Mouse (Mus musculus): ENCODE results near the gene Fxr2. TPM values are rescaled to one million over a fixed set of nuclear protein-coding genes. Genes with fewer than 3 reads are reported as not detected.
"Not testable (repeated sequence)": the region's sequence is repeated elsewhere in the genome, so short reads cannot be mapped to it uniquely, and the experiment has no call there.

Fxr2 gene
- polyA plus RNA-seq, 1 experiment, result 9.7 TPM

DNA sequence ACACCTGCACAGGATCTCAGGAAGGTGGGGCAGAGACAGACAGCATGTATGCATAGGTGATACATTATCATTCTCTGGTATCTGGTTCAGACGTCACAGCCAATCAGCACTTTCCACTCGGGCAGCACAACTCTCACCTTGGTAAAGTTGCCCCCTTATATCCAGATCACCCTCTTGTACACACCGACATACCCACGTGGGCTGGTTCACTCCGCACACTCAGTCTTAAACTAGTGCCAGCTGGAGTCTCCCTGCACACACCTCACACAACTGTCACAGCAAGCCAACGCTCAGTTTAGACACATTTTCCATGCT is 62.2 kb downstream of the Fxr2 start:
- H3K27me3 ChIP-seq (ENCODE audit: control insufficient read depth), result peaks cover 16% of the 10 kb centered on the region
- peaks cover 32% of the 10 kb centered on the region for H3K4me1 ChIP-seq (ENCODE audit: control insufficient read depth)
- H3K36me3 ChIP-seq (ENCODE audit: control insufficient read depth), result no peaks in the 10 kb centered on the region; the same call in 1 of the 2 replicates
- H3K4me3 ChIP-seq (replicated peaks), result peak overlapping the region; percentile 46
- H3K9me3 ChIP-seq (ENCODE audit: control insufficient read depth, low read length), result peaks cover 3% of the 10 kb centered on the region; the same call in 1 of the 2 replicates
- no peak for TF ChIP-seq GATA1 (IDR thresholded peaks at IDR 0.05; ENCODE audit: low read length)
- TF ChIP-seq TAL1 (IDR thresholded peaks at IDR 0.05; ENCODE audit: low read length), result no peak

DNA sequence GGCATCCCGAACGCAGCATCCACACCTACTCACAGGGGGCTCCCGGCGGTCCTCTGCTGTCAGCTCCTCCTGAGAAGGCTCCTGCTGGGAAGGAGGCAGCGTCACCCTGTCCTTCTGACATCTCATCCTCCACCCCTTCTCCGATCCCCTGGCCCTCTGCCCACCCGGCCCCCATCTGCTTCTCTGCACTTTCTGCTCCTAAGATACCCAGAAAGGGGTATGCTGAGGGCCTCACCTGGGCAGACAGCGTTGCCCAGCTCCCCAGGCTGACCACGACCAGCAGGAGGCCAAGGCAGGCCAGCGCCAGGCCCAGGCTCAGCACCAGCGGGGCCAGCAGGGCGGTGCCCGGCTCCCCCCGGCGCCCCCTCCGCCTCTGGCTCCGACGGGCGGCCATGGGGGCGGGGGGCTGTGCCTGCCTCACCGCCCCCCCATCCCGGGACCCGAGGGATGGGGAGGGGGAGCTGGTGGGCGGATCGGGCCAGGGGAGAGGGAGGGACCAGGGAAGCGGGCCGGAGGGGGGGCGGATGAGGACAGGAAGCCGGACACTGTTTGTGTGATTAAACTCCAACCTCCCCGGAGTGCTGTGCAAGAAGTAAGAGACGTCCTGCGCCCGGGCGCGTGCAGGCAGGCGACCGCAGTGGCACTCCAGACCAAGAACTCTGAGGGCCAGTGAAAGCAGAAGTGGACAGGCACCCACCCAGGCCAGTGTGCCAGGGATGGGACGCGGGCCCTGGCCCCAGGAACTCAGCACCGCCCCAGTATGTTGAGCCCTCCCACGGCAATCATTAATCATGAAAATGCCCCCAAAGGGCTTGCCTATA is 62.8 kb downstream of the Fxr2 start, which contains the start of the genes Tnfsf12 and Tnfsfm13:
Gene Tnfsf12 (minus strand): TSS at position 489 of the 821 bp plus-strand sequence.
Gene Tnfsfm13 (minus strand): TSS at position 738 of the 821 bp plus-strand sequence.
- Histone ChIP-seq H3K9me3 (ENCODE audit: control insufficient read depth, low read length) (peaks cover 3% of the 10 kb centered on the region; the same call in 1 of the 2 replicates), H3K4me1 (ENCODE audit: control insufficient read depth) (peaks cover 29% of the 10 kb centered on the region), H3K4me3 (replicated peaks) (peak within 1 kb of the TSS; percentile 46), H3K27me3 (ENCODE audit: control insufficient read depth) (peaks cover 16% of the 10 kb centered on the region), H3K36me3 (ENCODE audit: control insufficient read depth) (no peaks in the 10 kb centered on the region; the same call in 1 of the 2 replicates)
- TF ChIP-seq TAL1 (IDR thresholded peaks at IDR 0.05; ENCODE audit: low read length) (no peak), GATA1 (IDR thresholded peaks at IDR 0.05; ENCODE audit: low read length) (no peak)

DNA sequence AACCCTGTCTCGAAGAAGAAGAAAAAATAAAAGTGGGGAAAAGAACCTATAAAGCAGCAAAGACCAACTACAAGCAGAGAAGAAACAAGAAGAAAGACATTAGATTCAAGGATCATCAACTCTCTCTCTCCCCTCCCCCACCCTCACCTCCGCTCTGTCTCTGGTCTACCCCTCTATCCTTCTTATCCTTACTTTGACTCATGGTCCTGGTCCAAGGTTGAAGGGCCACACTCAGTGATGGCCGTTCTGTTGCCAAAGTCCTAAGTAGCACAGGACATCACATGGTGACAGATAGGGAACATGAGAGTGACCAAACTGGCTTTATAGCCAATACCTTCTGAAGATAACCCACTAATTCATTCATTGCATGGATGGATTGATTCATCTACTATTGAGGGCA is 64.6 kb downstream of the Fxr2 start:
- Histone ChIP-seq H3K9me3 (ENCODE audit: control insufficient read depth, low read length) (peaks cover 3% of the 10 kb centered on the region; the same call in 1 of the 2 replicates), H3K4me3 (replicated peaks) (no peak overlapping the region), H3K4me1 (ENCODE audit: control insufficient read depth) (peaks cover 29% of the 10 kb centered on the region), H3K27me3 (ENCODE audit: control insufficient read depth) (peaks cover 16% of the 10 kb centered on the region), H3K36me3 (ENCODE audit: control insufficient read depth) (no peaks in the 10 kb centered on the region)
- TF ChIP-seq GATA1 (IDR thresholded peaks at IDR 0.05; ENCODE audit: low read length) (no peak), TAL1 (IDR thresholded peaks at IDR 0.05; ENCODE audit: low read length) (no peak)

DNA sequence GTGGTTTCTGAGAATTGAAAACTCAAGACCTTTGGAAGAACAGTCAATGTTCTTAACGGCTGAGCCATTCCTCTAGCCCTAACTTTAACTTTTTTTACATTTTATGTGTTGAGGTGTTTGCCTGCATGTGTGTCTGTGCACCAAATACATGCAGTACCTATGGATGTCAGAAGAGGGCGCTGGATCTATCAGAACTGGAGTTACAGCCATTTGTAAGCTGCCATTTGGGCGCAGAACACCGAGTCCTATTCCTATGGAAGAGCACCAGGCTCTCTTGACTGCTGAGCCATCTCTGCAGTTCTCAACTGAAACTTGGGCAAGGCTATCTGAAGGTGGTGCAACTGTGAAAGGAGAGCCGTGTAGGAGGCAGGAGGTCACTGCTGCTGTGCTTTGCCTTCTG is 65.8 kb downstream of the Fxr2 start:
- peaks cover 20% of the 10 kb centered on the region for H3K4me1 ChIP-seq (ENCODE audit: control insufficient read depth)

DNA sequence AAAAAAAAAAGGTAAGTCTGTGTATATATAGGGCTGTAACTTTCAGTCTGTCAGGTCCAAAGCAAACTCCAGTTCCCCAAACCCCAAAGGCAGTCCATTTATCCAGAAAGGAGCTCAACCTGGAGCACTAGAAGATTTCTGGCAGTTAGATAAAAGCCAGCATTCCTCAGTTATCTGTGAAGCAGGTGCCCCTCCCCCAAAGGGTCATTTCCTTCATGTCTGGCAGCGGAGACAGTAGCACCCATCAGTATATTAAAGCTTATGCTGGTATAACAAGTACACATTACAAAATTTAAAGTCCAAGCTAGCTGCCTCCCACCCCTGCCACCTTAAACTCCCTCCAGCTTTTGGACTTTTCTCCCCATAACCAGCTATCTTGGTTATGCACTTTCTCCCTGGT is 66.8 kb downstream of the Fxr2 start:
- Histone ChIP-seq H3K9me3 (ENCODE audit: control insufficient read depth, low read length) (peaks cover 3% of the 10 kb centered on the region; the same call in 1 of the 2 replicates), H3K4me3 (replicated peaks) (no peak overlapping the region), H3K4me1 (ENCODE audit: control insufficient read depth) (peaks cover 20% of the 10 kb centered on the region), H3K36me3 (ENCODE audit: control insufficient read depth) (no peaks in the 10 kb centered on the region), H3K27me3 (ENCODE audit: control insufficient read depth) (peaks cover 13% of the 10 kb centered on the region)
- TF ChIP-seq GATA1 (IDR thresholded peaks at IDR 0.05; ENCODE audit: low read length) (no peak), TAL1 (IDR thresholded peaks at IDR 0.05; ENCODE audit: low read length) (no peak)

More for the DNA sequence above, 65.8 kb downstream of the Fxr2 start:
- Histone ChIP-seq H3K27me3 (ENCODE audit: control insufficient read depth) (peaks cover 13% of the 10 kb centered on the region), H3K4me3 (replicated peaks) (no peak overlapping the region), H3K9me3 (ENCODE audit: control insufficient read depth, low read length) (peaks cover 3% of the 10 kb centered on the region; the same call in 1 of the 2 replicates), H3K36me3 (ENCODE audit: control insufficient read depth) (no peaks in the 10 kb centered on the region)
- TF ChIP-seq GATA1 (IDR thresholded peaks at IDR 0.05; ENCODE audit: low read length) (no peak), TAL1 (IDR thresholded peaks at IDR 0.05; ENCODE audit: low read length) (no peak)

DNA sequence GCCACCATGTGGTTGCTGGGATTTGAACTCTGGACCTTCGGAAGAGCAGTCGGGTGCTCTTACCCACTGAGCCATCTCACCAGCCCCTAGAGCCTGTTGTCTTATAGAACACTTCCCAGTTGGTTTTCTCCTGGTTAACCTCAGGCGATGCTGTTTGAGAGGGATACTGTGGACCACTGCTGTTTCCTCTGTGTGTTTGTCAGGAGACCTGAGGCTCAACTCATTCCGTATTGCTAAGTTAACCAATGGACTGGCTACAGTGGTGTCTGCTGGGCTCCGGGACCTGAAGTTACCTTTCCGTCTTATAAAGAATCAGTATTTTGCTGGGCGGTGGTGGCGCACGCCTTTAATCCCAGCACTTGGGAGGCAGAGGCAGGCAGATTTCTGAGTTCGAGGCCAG is 70.1 kb downstream of the Fxr2 start:
- peaks cover 17% of the 10 kb centered on the region for H3K4me1 ChIP-seq (ENCODE audit: control insufficient read depth)
- H3K27me3 ChIP-seq (ENCODE audit: control insufficient read depth); H3K4me3 ChIP-seq (replicated peaks); H3K36me3 ChIP-seq (ENCODE audit: control insufficient read depth); H3K9me3 ChIP-seq (ENCODE audit: control insufficient read depth, low read length): not testable (repeated sequence)

Other genes with a start within 250 kb of the Fxr2 start
- 17.5 and 24.2 TPM in 2 replicates for gene Naa38, start 237.5 kb upstream of the Fxr2 start, polyA plus RNA-seq (2012)
- 0.12 and 0.40 TPM in 2 replicates for gene Cyb5d1, start 237.4 kb upstream of the Fxr2 start, polyA plus RNA-seq (2012)
- gene Tmem88, start 234.8 kb upstream of the Fxr2 start, polyA plus RNA-seq (2012), result 0.08 TPM in 1 of 2 replicates, not detected in the other
- 0.51 and 0.65 TPM in 2 replicates for gene Kdm6b, start 219.3 kb upstream of the Fxr2 start, polyA plus RNA-seq (2012)
- gene Dnah2, start 83.9 kb upstream of the Fxr2 start, polyA plus RNA-seq (2012), result 0.04 TPM in 1 of 2 replicates, not detected in the other
- 0.15 and 0.20 TPM in 2 replicates for gene Efnb3, start 72.8 kb upstream of the Fxr2 start, polyA plus RNA-seq (2012)
- gene Wrap53, start 52.7 kb upstream of the Fxr2 start, polyA plus RNA-seq (2012), result 3.8 and 7.2 TPM in 2 replicates
- gene Trp53, start 52.6 kb upstream of the Fxr2 start, polyA plus RNA-seq (2012), result 4.1 and 4.3 TPM in 2 replicates
- 8.1 and 9.1 TPM in 2 replicates for gene Atp1b2, start 27.0 kb upstream of the Fxr2 start, polyA plus RNA-seq (2012)
- gene Shbg, start 15.1 kb upstream of the Fxr2 start, polyA plus RNA-seq (2012), result 0.02 TPM in 1 of 2 replicates, not detected in the other
- gene Sat2, start 11.0 kb upstream of the Fxr2 start, polyA plus RNA-seq (2012), result not detected in 2 replicates
- not detected in 2 replicates for gene Sox15, start 22.3 kb downstream of the Fxr2 start, polyA plus RNA-seq (2012)
- 3.9 and 4.3 TPM in 2 replicates for gene Mpdu1, start 29.7 kb downstream of the Fxr2 start, polyA plus RNA-seq (2012)
- gene Cd68, start 33.2 kb downstream of the Fxr2 start, polyA plus RNA-seq (2012), result 0.60 and 0.78 TPM in 2 replicates
- 27.9 and 30.9 TPM in 2 replicates for gene Eif4a1, start 39.4 kb downstream of the Fxr2 start, polyA plus RNA-seq (2012)
- gene Senp3, start 49.1 kb downstream of the Fxr2 start, polyA plus RNA-seq (2012), result 5.4 and 5.6 TPM in 2 replicates
- not detected in 2 replicates for gene Tnfsf13, start 52.8 kb downstream of the Fxr2 start, polyA plus RNA-seq (2012)
- 0.02 TPM in 1 of 2 replicates, not detected in the other for gene Tnfsf12, start 62.9 kb downstream of the Fxr2 start, polyA plus RNA-seq (2012)
- gene Tnfsfm13, start 63.1 kb downstream of the Fxr2 start, polyA plus RNA-seq (2012), result not detected in 2 replicates
- 14.2 and 14.3 TPM in 2 replicates for gene Polr2a, start 125.6 kb downstream of the Fxr2 start, polyA plus RNA-seq (2012)
- gene Slc35g3, start 129.0 kb downstream of the Fxr2 start, polyA plus RNA-seq (2012), result not detected in 2 replicates
- gene Zbtb4, start 132.9 kb downstream of the Fxr2 start, polyA plus RNA-seq (2012), result 0.07 and 0.33 TPM in 2 replicates
- not detected in 2 replicates for gene Chrnb1, start 163.0 kb downstream of the Fxr2 start, polyA plus RNA-seq (2012)
- 0.01 TPM in 1 of 2 replicates, not detected in the other for gene Fgf11, start 168.9 kb downstream of the Fxr2 start, polyA plus RNA-seq (2012)
- gene Tmem102, start 172.6 kb downstream of the Fxr2 start, polyA plus RNA-seq (2012), result 0.05 TPM in 1 of 2 replicates, not detected in the other
- gene Gm39566, start 182.3 kb downstream of the Fxr2 start, polyA plus RNA-seq (2012), result not detected in 2 replicates
- not detected in 2 replicates for gene Spem2, start 185.5 kb downstream of the Fxr2 start, polyA plus RNA-seq (2012)
- gene Spem1, start 189.2 kb downstream of the Fxr2 start, polyA plus RNA-seq (2012), result not detected in 2 replicates
- 0.13 and 0.16 TPM in 2 replicates for gene Nlgn2, start 204.8 kb downstream of the Fxr2 start, polyA plus RNA-seq (2012)
- 204 and 212 TPM in 2 replicates for gene Tmem256, start 205.5 kb downstream of the Fxr2 start, polyA plus RNA-seq (2012)
- 3.6 and 4.4 TPM in 2 replicates for gene Plscr3, start 213.4 kb downstream of the Fxr2 start, polyA plus RNA-seq (2012)
- 0.94 and 1.1 TPM in 2 replicates for gene Tnk1, start 225.7 kb downstream of the Fxr2 start, polyA plus RNA-seq (2012)
- gene Tmem95, start 245.0 kb downstream of the Fxr2 start, polyA plus RNA-seq (2012), result not detected in 2 replicates
- 0.02 and 0.08 TPM in 2 replicates for gene Kctd11, start 248.4 kb downstream of the Fxr2 start, polyA plus RNA-seq (2012)